Mouse (Mus musculus) MEL (cell line): ENCODE data around the gene Tcf25. TPM values are rescaled to one million over a fixed set of nuclear protein-coding genes. Genes with fewer than 3 reads are reported as not detected.
A peak's percentile ranks its signal among the peaks of the same experiment; 100 is the strongest.

ENCODE experiments used
- DNase-seq: peaks from one replicate; pipeline ENCODE4 v3.0.0; 2011; ENCODE audit warnings: low read depth, low spot score
- H3K27ac ChIP-seq: 2 replicates; pipeline ENCODE4 v1.5.1; 2012; ENCODE audit warnings: low read depth, mild to moderate bottlenecking, control low read depth, low read length, moderate library complexity; ENCODE audit not compliant: control insufficient read depth
- H3K27me3 ChIP-seq, 2 experiments: fragments of 150-350 bp in 1 of 2; sonication (generic) in 1 of 2; 2 replicates each; pipeline ENCODE4 v1.6.1; 2012; ENCODE audit warnings: low read length in 2 of 2, mild to moderate bottlenecking in 2 of 2, improper control_type of control experiment in 1 of 2, moderate library complexity in 1 of 2; ENCODE audit not compliant: insufficient read depth in 2 of 2, control insufficient read depth in 1 of 2
- H3K36me3 ChIP-seq, 2 experiments: 2 replicates each; pipeline ENCODE4 v1.6.1; 2012 to 2014; ENCODE audit warnings: low read length in 2 of 2, improper control_type of control experiment in 1 of 2, inconsistent platforms in 1 of 2, mild to moderate bottlenecking in 1 of 2; ENCODE audit not compliant: insufficient read depth in 2 of 2, control insufficient read depth in 1 of 2
- H3K4me1 ChIP-seq, 2 experiments: fragments of 150-350 bp in 1 of 2; sonication (generic) in 1 of 2; 2 replicates each; pipeline ENCODE4 v1.6.1; 2012; ENCODE audit warnings: low read length in 2 of 2, improper control_type of control experiment in 1 of 2, mild to moderate bottlenecking in 1 of 2; ENCODE audit not compliant: insufficient read depth in 2 of 2, control insufficient read depth in 1 of 2
- H3K4me3 ChIP-seq, 2 experiments: fragments of 150-350 bp in 1 of 2; sonication (generic) in 1 of 2; 2 replicates each; pipeline ENCODE4 v1.5.1; 2012; ENCODE audit warnings: low read depth in 2 of 2, low read length in 2 of 2, mild to moderate bottlenecking in 2 of 2, moderate library complexity in 2 of 2, control low read depth in 1 of 2, improper control_type of control experiment in 1 of 2; ENCODE audit not compliant: control insufficient read depth in 1 of 2, insufficient read depth in 1 of 2
- H3K79me2 ChIP-seq: 2 replicates; pipeline ENCODE4 v1.6.1; 2012; ENCODE audit warnings: mild to moderate bottlenecking, low read length, moderate library complexity; ENCODE audit not compliant: control insufficient read depth, poor library complexity, insufficient read depth
- H3K9ac ChIP-seq: 2 replicates; pipeline ENCODE4 v1.6.1; 2012; ENCODE audit warnings: low read depth, mild to moderate bottlenecking, control low read depth, low read length, moderate library complexity; ENCODE audit not compliant: control insufficient read depth, poor library complexity, severe bottlenecking
- H3K9me3 ChIP-seq: fragments of 150-350 bp; sonication (generic); replicated peaks from 2 replicates; pipeline ENCODE4 v1.6.1; 2012; ENCODE audit warnings: mild to moderate bottlenecking, low read length, improper control_type of control experiment, moderate library complexity; ENCODE audit not compliant: insufficient read depth
- BHLHE40 ChIP-seq: IDR thresholded peaks from 2 replicates; pipeline ENCODE4 v1.6.1; 2012; ENCODE audit warnings: low read depth, mild to moderate bottlenecking, inconsistent platforms, low read length, improper control_type of control experiment, borderline replicate concordance
- CHD2 ChIP-seq: IDR thresholded peaks from 2 replicates; pipeline ENCODE4 v1.6.1; 2011; ENCODE audit warnings: low read length, improper control_type of control experiment
- CTCF ChIP-seq, 3 experiments: IDR thresholded peaks in 2 of 3; conservative IDR thresholded peaks in 1 of 3; 2 replicates each; pipeline ENCODE4 v1.5.1; 2011 to 2012; ENCODE audit warnings: low read length in 3 of 3, low read depth in 2 of 3, mild to moderate bottlenecking in 2 of 3, improper control_type of control experiment in 1 of 3, inconsistent platforms in 1 of 3, mixed read lengths in 1 of 3, moderate library complexity in 1 of 3; ENCODE audit not compliant: control insufficient read depth in 1 of 3, insufficient read depth in 1 of 3, poor library complexity in 1 of 3, severe bottlenecking in 1 of 3
- ELF1 ChIP-seq: IDR thresholded peaks from 2 replicates; pipeline ENCODE4 v1.6.1; 2014; ENCODE audit warnings: low read depth, mild to moderate bottlenecking, inconsistent platforms, low read length, improper control_type of control experiment, moderate library complexity
- EP300 ChIP-seq, 2 experiments: IDR thresholded peaks; 2 replicates each; pipeline ENCODE4 v1.6.1; 2011; ENCODE audit warnings: improper control_type of control experiment in 2 of 2, low read length in 2 of 2, low read depth in 1 of 2, mild to moderate bottlenecking in 1 of 2
- ETS1 ChIP-seq: IDR thresholded peaks from 2 replicates; pipeline ENCODE4 v1.6.1; 2012; ENCODE audit warnings: low read depth, mild to moderate bottlenecking, inconsistent platforms, low read length, improper control_type of control experiment, moderate library complexity
- GABPA ChIP-seq: IDR thresholded peaks from 2 replicates; pipeline ENCODE4 v1.6.1; 2012; ENCODE audit warnings: low read depth, mild to moderate bottlenecking, inconsistent platforms, low read length, improper control_type of control experiment, moderate library complexity
- GATA1 ChIP-seq: IDR thresholded peaks from 2 replicates; pipeline ENCODE4 v1.6.1; 2011; ENCODE audit warnings: low read depth, low read length, improper control_type of control experiment
- HCFC1 ChIP-seq: IDR thresholded peaks from 2 replicates; pipeline ENCODE4 v1.6.1; 2012; ENCODE audit warnings: low read depth, mild to moderate bottlenecking, inconsistent platforms, low read length, improper control_type of control experiment, moderate library complexity
- JUND ChIP-seq: IDR thresholded peaks from 2 replicates; pipeline ENCODE4 v1.6.1; 2011; ENCODE audit warnings: low read depth, mild to moderate bottlenecking, improper control_type of control experiment, low read length
- KAT2A ChIP-seq: conservative IDR thresholded peaks from 2 replicates; pipeline ENCODE4 v1.6.1; 2012; ENCODE audit warnings: low read depth, low read length, improper control_type of control experiment, inconsistent platforms
- MAFK ChIP-seq: IDR thresholded peaks from 2 replicates; pipeline ENCODE4 v1.6.1; 2011; ENCODE audit warnings: low read depth, mild to moderate bottlenecking, low read length, improper control_type of control experiment, borderline replicate concordance
- MAZ ChIP-seq: IDR thresholded peaks from 2 replicates; pipeline ENCODE4 v1.6.1; 2012; ENCODE audit warnings: low read depth, mild to moderate bottlenecking, inconsistent platforms, low read length, improper control_type of control experiment
- MEF2A ChIP-seq: IDR thresholded peaks from 2 replicates; pipeline ENCODE4 v1.6.1; 2014; ENCODE audit warnings: low read depth, mild to moderate bottlenecking, inconsistent platforms, low read length, improper control_type of control experiment; ENCODE audit not compliant: poor library complexity, insufficient replicate concordance, severe bottlenecking; ENCODE audit errors: extremely low read depth
- MXI1 ChIP-seq: IDR thresholded peaks from 2 replicates; pipeline ENCODE4 v1.6.1; 2011; ENCODE audit warnings: mild to moderate bottlenecking, low read depth, low read length, improper control_type of control experiment
- MYB ChIP-seq: IDR thresholded peaks from 2 replicates; pipeline ENCODE4 v1.6.1; 2011; ENCODE audit warnings: mild to moderate bottlenecking, low read depth, low read length, improper control_type of control experiment
- MYC ChIP-seq: IDR thresholded peaks from 2 replicates; pipeline ENCODE4 v1.6.1; 2011; ENCODE audit warnings: low read depth, mild to moderate bottlenecking, low read length, improper control_type of control experiment, moderate library complexity
- NELFE ChIP-seq: IDR thresholded peaks from 2 replicates; pipeline ENCODE4 v1.6.1; 2011; ENCODE audit warnings: low read depth, low read length, improper control_type of control experiment
- NRF1 ChIP-seq: IDR thresholded peaks from 2 replicates; pipeline ENCODE4 v1.6.1; 2014; ENCODE audit warnings: low read depth, mild to moderate bottlenecking, inconsistent platforms, low read length, improper control_type of control experiment, moderate library complexity; ENCODE audit not compliant: poor library complexity, insufficient read depth, severe bottlenecking
- POLR2A ChIP-seq, 2 experiments: IDR thresholded peaks; 2 replicates each; pipeline ENCODE4 v1.6.1; 2011 to 2012; ENCODE audit warnings: low read length in 2 of 2, mild to moderate bottlenecking in 2 of 2, control low read depth in 1 of 2, improper control_type of control experiment in 1 of 2, low read depth in 1 of 2, moderate library complexity in 1 of 2; ENCODE audit not compliant: control insufficient read depth in 1 of 2, insufficient read depth in 1 of 2, poor library complexity in 1 of 2
- POLR2AphosphoS2 ChIP-seq: IDR thresholded peaks from 2 replicates; pipeline ENCODE4 v1.6.1; 2011; ENCODE audit warnings: low read length, improper control_type of control experiment
- POLR2AphosphoS5 ChIP-seq: IDR thresholded peaks from 2 replicates; pipeline ENCODE4 v1.6.1; 2012; ENCODE audit warnings: low read depth, borderline replicate concordance, mild to moderate bottlenecking, inconsistent platforms, low read length, moderate library complexity, mixed read lengths
- RAD21 ChIP-seq: IDR thresholded peaks from 2 replicates; pipeline ENCODE4 v1.6.1; 2011; ENCODE audit warnings: mild to moderate bottlenecking, low read depth, low read length, improper control_type of control experiment
- SIN3A ChIP-seq: IDR thresholded peaks from 2 replicates; pipeline ENCODE4 v1.6.1; 2012; ENCODE audit warnings: low read length, improper control_type of control experiment, inconsistent platforms
- SMC3 ChIP-seq: IDR thresholded peaks from 2 replicates; pipeline ENCODE4 v1.6.1; 2011; ENCODE audit warnings: low read depth, low read length, improper control_type of control experiment
- TAL1 ChIP-seq: IDR thresholded peaks from 2 replicates; pipeline ENCODE4 v1.6.1; 2012; ENCODE audit warnings: mild to moderate bottlenecking, inconsistent platforms, low read length, moderate library complexity, mixed read lengths
- TCF12 ChIP-seq: IDR thresholded peaks from 2 replicates; pipeline ENCODE4 v1.6.1; 2014; ENCODE audit warnings: low read depth, mild to moderate bottlenecking, inconsistent platforms, low read length, improper control_type of control experiment, moderate library complexity
- UBTF ChIP-seq: IDR thresholded peaks from 2 replicates; pipeline ENCODE4 v1.6.1; 2012; ENCODE audit warnings: low read depth, mild to moderate bottlenecking, inconsistent platforms, low read length, improper control_type of control experiment, moderate library complexity, borderline replicate concordance; ENCODE audit not compliant: insufficient read depth
- USF1 ChIP-seq: IDR thresholded peaks from 2 replicates; pipeline ENCODE4 v1.6.1; 2014; ENCODE audit warnings: low read depth, mild to moderate bottlenecking, inconsistent platforms, low read length, improper control_type of control experiment, moderate library complexity
- USF2 ChIP-seq, 2 experiments: IDR thresholded peaks; 2 replicates each; pipeline ENCODE4 v1.6.1; 2011 to 2012; ENCODE audit warnings: improper control_type of control experiment in 2 of 2, low read length in 2 of 2, borderline replicate concordance in 1 of 2, inconsistent platforms in 1 of 2, low read depth in 1 of 2, mild to moderate bottlenecking in 1 of 2; ENCODE audit not compliant: insufficient read depth in 1 of 2
- ZC3H11A ChIP-seq: IDR thresholded peaks from 2 replicates; pipeline ENCODE4 v1.6.1; 2012; ENCODE audit warnings: low read depth, mild to moderate bottlenecking, inconsistent platforms, low read length, improper control_type of control experiment
- ZKSCAN1 ChIP-seq: IDR thresholded peaks from 2 replicates; pipeline ENCODE4 v1.6.1; 2012; ENCODE audit warnings: low read depth, mild to moderate bottlenecking, inconsistent platforms, low read length, improper control_type of control experiment, moderate library complexity
- ZMIZ1 ChIP-seq: IDR thresholded peaks from 2 replicates; pipeline ENCODE4 v1.6.1; 2012; ENCODE audit warnings: low read depth, mild to moderate bottlenecking, inconsistent platforms, low read length, improper control_type of control experiment, moderate library complexity
- ZNF384 ChIP-seq: IDR thresholded peaks from 2 replicates; pipeline ENCODE4 v1.6.1; 2012; ENCODE audit warnings: low read depth, mild to moderate bottlenecking, inconsistent platforms, low read length, improper control_type of control experiment
- polyA plus RNA-seq, 2 experiments: library from polyadenylated mRNA; stranded (reverse) in 1 of 2; unstranded in 1 of 2; fragments of >175 nt in 1 of 2; fragments of >200 nt in 1 of 2; gene quantifications; 2 replicates each; pipeline versions ENCODE4 v1.2.1 to v1.2.4; 2012; ENCODE audit warnings: low replicate concordance in 2 of 2, low read depth in 1 of 2; ENCODE audit not compliant: insufficient read length in 2 of 2, insufficient read depth in 1 of 2, missing spikeins in 1 of 2
- total RNA-seq: library from RNA; depleted of rRNA; stranded (reverse); fragments of 300-350 nt; gene quantifications from 2 replicates; pipeline ENCODE4 v1.2.3, GENCODE M21; 2012; rRNA removed

The Tcf25 gene
- 107 TPM in 2 replicates for total RNA-seq
- 100 to 1,000 TPM in 1 of 2 experiments, not detected in 1; 327 TPM for polyA plus RNA-seq

DNA sequence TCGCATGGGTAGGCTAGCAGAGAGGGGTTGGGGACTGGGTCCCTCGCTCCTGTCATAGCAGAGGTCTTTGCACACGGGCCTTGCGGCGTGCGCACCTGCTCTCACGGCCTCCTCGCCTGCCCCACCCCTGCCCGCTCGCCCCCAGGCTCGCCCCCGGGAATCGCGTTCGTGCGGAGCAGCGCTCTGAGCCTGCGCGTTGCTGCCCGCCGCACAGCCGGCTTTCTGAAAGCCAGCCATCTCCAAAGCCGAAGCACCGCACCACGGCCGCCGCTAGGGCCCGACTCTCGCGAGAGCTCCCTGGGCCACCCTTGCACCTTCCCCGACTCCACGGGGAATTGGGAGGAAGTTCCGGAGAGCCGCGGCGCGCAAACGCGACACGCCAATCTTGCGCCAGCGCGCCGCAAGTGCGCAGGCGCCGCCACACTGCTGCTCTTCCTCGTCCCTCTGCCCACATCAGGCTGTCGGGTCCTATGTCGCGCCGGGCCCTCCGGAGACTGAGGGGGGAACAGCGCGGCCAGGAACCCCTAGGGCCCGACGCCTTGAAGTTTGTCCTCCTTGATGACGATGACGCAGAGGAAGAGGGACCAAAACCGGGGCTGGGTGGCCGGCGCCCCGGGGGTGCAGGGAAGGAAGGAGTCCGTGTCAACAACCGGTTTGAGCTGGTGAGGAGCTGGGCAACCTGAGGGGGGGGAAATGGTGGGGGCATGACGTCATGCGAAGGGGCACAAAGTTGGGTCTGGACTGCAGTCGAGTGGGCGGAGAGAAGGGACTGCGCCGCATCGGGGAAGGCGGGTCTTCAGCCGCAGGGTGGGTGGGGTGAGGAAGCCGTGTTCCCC is at the start of gene Tcf25:
Gene Tcf25, plus strand, starts transcription at position 351 of the 836 bp plus-strand sequence.
- H3K9ac ChIP-seq = peak within 1 kb of the TSS; percentile 99
- no peaks in the 10 kb centered on the region for H3K27me3 ChIP-seq
- peak within 1 kb of the TSS; percentile 95 for H3K27ac ChIP-seq
- H3K4me1 ChIP-seq = peaks cover 0 to 15% of the 10 kb centered on the region in 2 experiments; a peak in 1 of 4 replicates
- peak within 1 kb of the TSS; percentile 78 to 97 for H3K4me3 ChIP-seq
- DNase-seq = peak; percentile 99
- H3K79me2 ChIP-seq = peaks cover 36% of the 10 kb centered on the region
- H3K36me3 ChIP-seq = peaks cover 0 to 11% of the 10 kb centered on the region in 2 experiments; a peak in 3 of 4 replicates
- no peaks in the 10 kb centered on the region for H3K9me3 ChIP-seq
- TF ChIP-seq UBTF = no peak
- TF ChIP-seq SMC3 = no peak
- TF ChIP-seq POLR2AphosphoS2 = peak; percentile 62; the same call in 1 of the 2 replicates
- TF ChIP-seq ELF1 = peak; percentile 92
- no peak for TF ChIP-seq ZNF384
- TF ChIP-seq POLR2A (IDR thresholded peaks at IDR 0.05; ENCODE audit: control insufficient read depth in 1 of 2, insufficient read depth in 1 of 2, low read depth in 1 of 2, low read length in 2 of 2, poor library complexity in 1 of 2) = peak; percentile 84 to 95
- TF ChIP-seq POLR2AphosphoS5 = no peak
- no peak for TF ChIP-seq TAL1
- TF ChIP-seq CHD2 = peak; percentile 96
- peak; percentile 52 for TF ChIP-seq TCF12
- TF ChIP-seq GABPA = no peak
- no peak for TF ChIP-seq MYB
- TF ChIP-seq ZC3H11A = no peak
- peak; percentile 77; the same call in 1 of the 2 replicates for TF ChIP-seq SIN3A
- no peak for TF ChIP-seq BHLHE40
- TF ChIP-seq RAD21 = no peak
- peak; percentile 9; the same call in 1 of the 2 replicates for TF ChIP-seq MYC
- no peak for TF ChIP-seq USF1
- TF ChIP-seq JUND = no peak
- TF ChIP-seq ZMIZ1 = peak; percentile 79
- TF ChIP-seq ETS1 = no peak; the same call in none of the 2 replicates
- peak; percentile 72; the same call in 1 of the 2 replicates for TF ChIP-seq MAZ
- no peak for TF ChIP-seq ZKSCAN1
- TF ChIP-seq CTCF (IDR thresholded peaks at IDR 0.05 in 2 of 3, conservative IDR thresholded peaks at IDR 0.05 in 1 of 3; ENCODE audit: control insufficient read depth in 1 of 3, insufficient read depth in 1 of 3, low read depth in 2 of 3, low read length in 3 of 3, poor library complexity in 1 of 3, severe bottlenecking in 1 of 3) = peak in 2 of 3 experiments; percentile 7; a peak in 2 of 6 replicates
- no peak for TF ChIP-seq MAFK
- peak; percentile 26; the same call in 1 of the 2 replicates for TF ChIP-seq MXI1
- no peak for TF ChIP-seq GATA1
- TF ChIP-seq HCFC1 = peak; percentile 90
- peak; percentile 84 for TF ChIP-seq NRF1
- no peak for TF ChIP-seq EP300 (IDR thresholded peaks at IDR 0.05; ENCODE audit: low read depth in 1 of 2, low read length in 2 of 2)
- peak; percentile 88 for TF ChIP-seq NELFE
- TF ChIP-seq KAT2A = no peak; the same call in 1 of the 2 replicates
- no peak for TF ChIP-seq MEF2A
- no peak for TF ChIP-seq USF2 (IDR thresholded peaks at IDR 0.05; ENCODE audit: borderline replicate concordance in 1 of 2, insufficient read depth in 1 of 2, low read depth in 1 of 2, low read length in 2 of 2)
